15 mouse cellular contexts compared by ENCODE assay signal in genomic region chr3:42227679-42228398, GRCm38 (mm10).
DNase-seq lines count a peak whose midpoint lies in the region; ATAC-seq lines count a peak whose summit lies in the region.
"Had no signal": no experiment of that assay in that cellular context is flagged by ENCODE, and none has a peak within 500 bp of the region (broad histone marks: within the 10 kb centered on the region; RNA-seq: fewer than 3 reads in every experiment).

No protein-coding gene starts in this region.

- peaks cover 4% of the 10 kb centered on the region; the same call in 1 of the 2 replicates for H3K4me1 ChIP-seq in forebrain, embryonic 13.5 days
- no peaks in the 10 kb centered on the region for H3K4me1 ChIP-seq in forebrain, embryonic 10.5 days
- peaks cover 7% of the 10 kb centered on the region; the same call in 1 of the 2 replicates for H3K4me1 ChIP-seq in neural tube, embryonic 15.5 days
- H3K4me1 ChIP-seq: heart, embryonic 15.5 days; limb, embryonic 13.5 days had no signal

- no peaks in the 10 kb centered on the region for H3K27me3 ChIP-seq in forebrain, embryonic 13.5 days
- no peaks in the 10 kb centered on the region for H3K27me3 ChIP-seq in forebrain, embryonic 10.5 days (ENCODE audit: poor library complexity, severe bottlenecking)
- H3K27me3 ChIP-seq in neural tube, embryonic 15.5 days (replicated peaks), result no peaks in the 10 kb centered on the region
- H3K27me3 ChIP-seq: heart, embryonic 15.5 days; limb, embryonic 13.5 days had no signal

- H3K4me3 ChIP-seq in forebrain, embryonic 13.5 days, result no peak overlapping the region
- no peak overlapping the region for H3K4me3 ChIP-seq in forebrain, embryonic 10.5 days
- no peak overlapping the region for H3K4me3 ChIP-seq in neural tube, embryonic 15.5 days (replicated peaks)
- H3K4me3 ChIP-seq: gastrocnemius, adult 2 months; heart, embryonic 15.5 days; limb, embryonic 13.5 days had no signal

- no peaks in the 10 kb centered on the region for H3K36me3 ChIP-seq in forebrain, embryonic 13.5 days (ENCODE audit: poor library complexity, severe bottlenecking)
- H3K36me3 ChIP-seq in forebrain, embryonic 10.5 days (replicated peaks), result no peaks in the 10 kb centered on the region
- H3K36me3 ChIP-seq in neural tube, embryonic 15.5 days, result no peaks in the 10 kb centered on the region
- H3K36me3 ChIP-seq: heart, embryonic 15.5 days; limb, embryonic 13.5 days had no signal

- no peak for DNase-seq in forebrain, embryonic 10.5 days (ENCODE audit: extremely low spot score, low spot score)
- DNase-seq in cerebellum, adult 8-10 months, result peak; percentile 37
- peak; percentile 55 to 82 for DNase-seq in layer of hippocampus, adult 18-20 months (ENCODE audit: low spot score in 2 of 2)
- no peak for DNase-seq in T-cell, adult 2 months (ENCODE audit: low spot score)
- DNase-seq in ovary, postnatal 10 days (ENCODE audit: low spot score), result no peak
- DNase-seq: adrenal gland, postnatal 14 days; gastrocnemius, adult 2 months; kidney, adult 8-10 months; lung, postnatal 36 days; spleen, adult 18-20 months had no signal

- no peaks in the 10 kb centered on the region for H3K9me3 ChIP-seq in forebrain, embryonic 13.5 days (replicated peaks)
- H3K9me3 ChIP-seq in forebrain, embryonic 10.5 days, result no peaks in the 10 kb centered on the region
- H3K9me3 ChIP-seq in neural tube, embryonic 15.5 days (replicated peaks), result no peaks in the 10 kb centered on the region
- H3K9me3 ChIP-seq: heart, embryonic 15.5 days; limb, embryonic 13.5 days had no signal

- WGBS in forebrain, embryonic 13.5 days, result 76% methylated on average over 4 of the region's 4 CpGs
- WGBS in forebrain, embryonic 10.5 days, result 95% methylated on average over 4 of the region's 4 CpGs
- 67% methylated on average over 4 of the region's 4 CpGs for WGBS in neural tube, embryonic 15.5 days

- H3K4me2 ChIP-seq in forebrain, embryonic 13.5 days, result no peak overlapping the region
- no peak overlapping the region for H3K4me2 ChIP-seq in neural tube, embryonic 15.5 days
- H3K4me2 ChIP-seq: heart, embryonic 15.5 days; limb, embryonic 13.5 days had no signal

- ATAC-seq in forebrain, embryonic 13.5 days, result peak; percentile 91
- ATAC-seq in neural tube, embryonic 15.5 days (ENCODE audit: low FRiP score), result peak; percentile 69
- no peak for ATAC-seq in megakaryocyte-erythroid progenitor cell, adult 5-6 weeks (replicated peaks; ENCODE audit: low FRiP score, low TSS enrichment, poor library complexity, severe bottlenecking)

- H3K27ac ChIP-seq in forebrain, embryonic 13.5 days, result peak overlapping the region; percentile 27; the same call in 1 of the 2 replicates
- no peak overlapping the region for H3K27ac ChIP-seq in forebrain, embryonic 10.5 days
- no peak overlapping the region for H3K27ac ChIP-seq in neural tube, embryonic 15.5 days (replicated peaks)
- H3K27ac ChIP-seq: gastrocnemius, adult 2 months; heart, embryonic 15.5 days; limb, embryonic 13.5 days had no signal

- no peak overlapping the region for H3K9ac ChIP-seq in forebrain, embryonic 13.5 days
- no peak overlapping the region for H3K9ac ChIP-seq in neural tube, embryonic 15.5 days (replicated peaks)
- H3K9ac ChIP-seq: heart, embryonic 15.5 days; limb, embryonic 13.5 days had no signal

Comparison
In these comparisons a context has a peak if more than half of its experiments do, and no peak if none do; other contexts are left out.
1. DNase-seq: peak in cerebellum, adult 8-10 months (single experiment) and layer of hippocampus, adult 18-20 months (2 of 2); none in forebrain, embryonic 10.5 days (single experiment), T-cell, adult 2 months (single experiment) and ovary, postnatal 10 days (single experiment).